Mouse (Mus musculus) E14TG2a.4 (cell line): ENCODE measurements at regions not wholly inside any gene's neighbourhood (a gene's known extent, or its start where the extent isn't known, plus 50 kb on each side); places are given as distances from the start of the nearest gene placed in this dataset.

ENCODE experiments used
- CTCF ChIP-seq: conservative IDR thresholded peaks from 2 replicates; pipeline ENCODE4 v1.5.1; 2014; ENCODE audit warnings: low read length
- NANOG ChIP-seq: IDR thresholded peaks from 2 replicates; pipeline ENCODE4 v1.6.1; 2014; ENCODE audit warnings: borderline replicate concordance, low read length, mixed read lengths
- POU5F1 ChIP-seq: IDR thresholded peaks from 2 replicates; pipeline ENCODE4 v1.6.1; 2014; ENCODE audit warnings: low read length, borderline replicate concordance

DNA sequence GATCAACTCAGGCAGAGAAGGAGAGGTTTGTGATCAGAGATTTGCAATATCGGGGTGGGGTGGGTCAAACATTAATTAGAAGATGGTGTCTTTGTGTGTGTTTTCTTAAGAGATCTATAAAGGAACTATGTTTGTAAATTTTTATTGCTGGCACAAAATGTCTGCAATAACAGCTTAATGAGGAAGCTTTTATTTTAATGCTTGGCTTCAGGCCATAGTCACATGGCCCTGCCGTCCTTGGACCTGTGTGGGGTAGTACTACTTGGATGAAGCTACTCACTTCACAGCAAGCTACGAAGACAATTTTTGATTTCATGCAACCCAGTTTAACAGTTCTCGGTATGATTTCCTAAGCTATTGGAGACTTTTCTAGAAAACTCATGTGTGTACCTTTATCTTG, 78.5 kb upstream of the Enpp6 start:
- no peak for TF ChIP-seq CTCF
- TF ChIP-seq NANOG, result no peak
- no peak for TF ChIP-seq POU5F1
